Mouse (Mus musculus): ENCODE data around the gene Oser1. TPM values are rescaled to one million over a fixed set of nuclear protein-coding genes. Genes with fewer than 3 reads are reported as not detected.
"Not testable (repeated sequence)": the region's sequence is repeated elsewhere in the genome, so short reads cannot be mapped to it uniquely, and the experiment has no call there.

The Oser1 gene
- polyA plus RNA-seq, 1 experiment from 2014 or later: 89.2 TPM

DNA sequence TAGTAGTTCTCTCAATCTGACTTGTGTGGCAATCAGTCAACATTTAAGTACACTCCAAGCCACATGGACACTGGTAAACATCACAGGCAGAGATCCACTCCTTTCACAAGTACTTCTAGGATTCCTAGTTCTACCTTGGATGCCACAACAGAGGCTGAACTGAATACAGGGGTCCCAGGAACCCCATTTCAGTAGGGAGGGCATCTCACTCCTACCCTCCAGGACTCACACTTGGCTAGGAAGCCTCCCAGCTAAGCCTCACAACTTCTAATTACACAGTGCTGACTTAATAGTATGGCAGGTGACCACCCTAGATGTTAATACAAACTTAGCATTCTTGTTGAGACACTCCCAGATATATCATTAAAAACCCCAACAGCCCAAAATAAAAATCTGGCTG, 6.7 kb downstream of the Oser1 start:
- Histone ChIP-seq H3K9me3 (ENCODE audit: control insufficient read depth, low read length) (no peaks in the 10 kb centered on the region), H3K36me3 (ENCODE audit: control insufficient read depth, insufficient read depth, low read length) (peaks cover 3% of the 10 kb centered on the region; the same call in 1 of the 2 replicates), H3K4me2 (peak overlapping the region; percentile 79), H3K27me3 (ENCODE audit: control insufficient read depth, insufficient read depth, low read length) (no peaks in the 10 kb centered on the region), H3K27ac (ENCODE audit: low read depth, low read length) (no peak overlapping the region), H3K4me1 (ENCODE audit: control insufficient read depth, insufficient read depth, low read length) (peaks cover 15% of the 10 kb centered on the region), H3K4me3 (ENCODE audit: low read depth, low read length) (peak overlapping the region; percentile 94), H3K9ac (ENCODE audit: low read length) (no peak overlapping the region; the same call in 1 of the 2 replicates)
- DNase-seq (ENCODE audit: low spot score, missing footprints) (peak; percentile 75), ATAC-seq (ENCODE audit: low FRiP score) (no peak)

- H3K9me3 ChIP-seq (ENCODE audit: control insufficient read depth, low read length): no peaks in the 10 kb centered on the region
- WGBS: 90% methylated on average over 6 of the region's 6 CpGs
- no peak overlapping the region for H3K4me3 ChIP-seq (ENCODE audit: low read depth, low read length)
- peaks cover 15% of the 10 kb centered on the region for H3K4me1 ChIP-seq (ENCODE audit: control insufficient read depth, insufficient read depth, low read length)
- H3K4me2 ChIP-seq: no peak overlapping the region
- H3K27ac ChIP-seq (ENCODE audit: low read depth, low read length): no peak overlapping the region
- ATAC-seq (ENCODE audit: low FRiP score) (no peak), DNase-seq (ENCODE audit: low spot score, missing footprints) (no peak)
- H3K27me3 ChIP-seq (ENCODE audit: control insufficient read depth, insufficient read depth, low read length): no peaks in the 10 kb centered on the region
- peaks cover 3% of the 10 kb centered on the region; the same call in 1 of the 2 replicates for H3K36me3 ChIP-seq (ENCODE audit: control insufficient read depth, insufficient read depth, low read length)
- no peak overlapping the region for H3K9ac ChIP-seq (ENCODE audit: low read length)
Observed at GRCm38 (mm10) chr2:163417026-163417425, 7.5 kb downstream of the Oser1 start.

DNA sequence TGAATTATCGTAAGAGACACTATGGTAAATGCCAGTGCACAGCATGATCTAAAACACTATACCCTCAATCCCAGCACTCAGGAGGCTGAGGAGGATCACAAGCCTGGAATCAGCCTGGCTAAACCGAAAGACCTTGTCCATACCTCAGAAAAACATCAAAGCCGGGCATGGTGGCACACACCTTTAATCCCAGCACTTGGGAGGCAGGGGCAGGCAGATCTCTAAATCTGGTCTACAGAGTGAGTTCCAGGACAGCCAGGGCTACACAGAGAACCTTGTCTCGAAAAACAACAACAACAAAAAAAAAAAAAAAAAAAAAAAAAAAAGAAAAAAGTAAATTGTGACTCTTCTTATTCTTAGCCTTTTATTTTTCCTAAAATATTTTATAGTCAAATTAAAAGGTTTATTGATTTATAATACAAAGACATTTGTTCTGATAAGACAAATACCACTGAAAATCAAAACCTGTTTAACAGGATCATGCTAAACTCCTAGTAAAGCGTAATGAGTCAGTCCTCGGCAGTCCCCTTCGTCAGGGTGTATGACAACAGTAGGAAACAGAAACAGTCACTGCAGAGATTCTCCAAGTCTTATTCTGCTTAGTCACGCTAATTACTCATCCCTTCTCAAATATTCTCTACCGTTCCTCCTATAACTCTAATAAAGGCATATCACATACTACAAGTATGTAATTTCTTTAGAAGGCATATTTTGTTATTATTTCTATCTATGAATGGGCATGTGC, 11.5 kb downstream of the Oser1 start:
- no peak overlapping the region for H3K4me3 ChIP-seq (ENCODE audit: low read depth, low read length)
- 92% methylated on average over 9 of the region's 9 CpGs for WGBS
- no peak overlapping the region for H3K9ac ChIP-seq (ENCODE audit: low read length)
- peaks cover 5% of the 10 kb centered on the region for H3K4me1 ChIP-seq (ENCODE audit: control insufficient read depth, insufficient read depth, low read length)
- DNase-seq (ENCODE audit: low spot score, missing footprints): no peak
- H3K27ac ChIP-seq (ENCODE audit: low read depth, low read length): no peak overlapping the region
- ATAC-seq (ENCODE audit: low FRiP score): no peak
- no peak overlapping the region for H3K4me2 ChIP-seq
- H3K27me3 ChIP-seq (ENCODE audit: control insufficient read depth, insufficient read depth, low read length): no peaks in the 10 kb centered on the region
- H3K9me3 ChIP-seq (ENCODE audit: control insufficient read depth, low read length): no peaks in the 10 kb centered on the region
- H3K36me3 ChIP-seq (ENCODE audit: control insufficient read depth, insufficient read depth, low read length): peaks cover 7% of the 10 kb centered on the region

GRCm38 (mm10) chr2:163412419-163412818, 12.1 kb downstream of the Oser1 start:
- Histone ChIP-seq H3K9me3 (ENCODE audit: control insufficient read depth, low read length) (no peaks in the 10 kb centered on the region), H3K9ac (ENCODE audit: low read length) (no peak overlapping the region), H3K4me1 (ENCODE audit: control insufficient read depth, insufficient read depth, low read length) (no peaks in the 10 kb centered on the region; the same call in 1 of the 2 replicates), H3K4me2 (no peak overlapping the region), H3K27ac (ENCODE audit: low read depth, low read length) (no peak overlapping the region), H3K27me3 (ENCODE audit: control insufficient read depth, insufficient read depth, low read length) (no peaks in the 10 kb centered on the region), H3K36me3 (ENCODE audit: control insufficient read depth, insufficient read depth, low read length) (peaks cover 7% of the 10 kb centered on the region), H3K4me3 (ENCODE audit: low read depth, low read length) (no peak overlapping the region)
- 99% methylated on average over 4 of the region's 4 CpGs for WGBS
- ATAC-seq (ENCODE audit: low FRiP score) (no peak), DNase-seq (ENCODE audit: low spot score, missing footprints) (no peak)

DNA sequence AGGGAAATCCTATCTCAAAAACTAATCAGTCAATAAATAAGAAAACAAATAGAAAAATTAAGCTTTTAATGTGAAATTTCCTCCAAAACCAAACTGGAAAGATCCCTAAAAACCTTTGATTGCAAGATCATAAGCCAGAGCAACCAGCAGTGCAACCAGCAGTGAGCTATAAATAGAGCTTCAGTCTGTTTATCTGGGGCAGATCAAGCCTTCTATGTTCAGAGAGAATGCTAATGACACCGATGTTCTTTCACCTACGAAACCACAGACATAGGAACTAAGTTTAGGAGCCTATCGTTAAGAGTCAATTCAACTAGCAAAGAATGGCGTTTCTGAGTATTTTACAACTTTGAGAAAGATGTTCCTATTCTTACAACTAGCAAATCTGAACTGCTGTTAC, 12.7 kb downstream of the Oser1 start:
- Histone ChIP-seq H3K36me3 (ENCODE audit: control insufficient read depth, insufficient read depth, low read length) (peaks cover 11% of the 10 kb centered on the region), H3K4me2 (no peak overlapping the region)
- WGBS: 95% methylated on average over 4 of the region's 4 CpGs

GRCm38 (mm10) chr2:163411344-163411743, 13.2 kb downstream of the Oser1 start:
- WGBS: 99% methylated on average over 3 of the region's 3 CpGs
- H3K4me2 ChIP-seq; ATAC-seq (ENCODE audit: low FRiP score); H3K4me3 ChIP-seq (ENCODE audit: low read depth, low read length); H3K9ac ChIP-seq (ENCODE audit: low read length); DNase-seq (ENCODE audit: low spot score, missing footprints); H3K4me1 ChIP-seq (ENCODE audit: control insufficient read depth, insufficient read depth, low read length); H3K9me3 ChIP-seq (ENCODE audit: control insufficient read depth, low read length); H3K27ac ChIP-seq (ENCODE audit: low read depth, low read length); H3K27me3 ChIP-seq (ENCODE audit: control insufficient read depth, insufficient read depth, low read length): not testable (repeated sequence)
- H3K36me3 ChIP-seq (ENCODE audit: control insufficient read depth, insufficient read depth, low read length): peaks cover 11% of the 10 kb centered on the region

More for the DNA sequence above, 12.7 kb downstream of the Oser1 start:
- no peak for ATAC-seq (ENCODE audit: low FRiP score)
- no peak overlapping the region for H3K27ac ChIP-seq (ENCODE audit: low read depth, low read length)
- no peak overlapping the region for H3K4me3 ChIP-seq (ENCODE audit: low read depth, low read length)
- DNase-seq (ENCODE audit: low spot score, missing footprints): no peak
- H3K4me1 ChIP-seq (ENCODE audit: control insufficient read depth, insufficient read depth, low read length): no peaks in the 10 kb centered on the region
- H3K9me3 ChIP-seq (ENCODE audit: control insufficient read depth, low read length): no peaks in the 10 kb centered on the region
- no peaks in the 10 kb centered on the region for H3K27me3 ChIP-seq (ENCODE audit: control insufficient read depth, insufficient read depth, low read length)
- H3K9ac ChIP-seq (ENCODE audit: low read length): no peak overlapping the region

DNA sequence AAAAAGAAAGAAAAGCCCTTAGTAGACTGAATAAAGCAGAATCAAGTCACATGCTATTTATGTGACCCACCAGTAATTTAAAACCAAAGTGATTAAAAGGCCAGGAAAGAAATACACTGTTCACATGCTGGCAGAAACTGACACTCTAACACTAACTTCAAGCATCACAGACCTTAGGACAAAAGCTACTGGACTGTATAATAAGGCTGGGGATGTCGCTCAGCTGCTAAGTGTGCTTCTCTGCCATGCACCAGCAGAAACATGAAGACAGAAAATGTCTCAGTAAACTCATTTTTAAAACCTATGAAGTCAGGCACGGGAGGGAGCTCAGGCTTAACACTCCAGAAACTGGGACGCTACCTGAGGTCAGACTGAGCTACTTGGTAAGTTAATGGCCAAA, 14.3 kb downstream of the Oser1 start:
- Histone ChIP-seq H3K36me3 (ENCODE audit: control insufficient read depth, insufficient read depth, low read length) (peaks cover 11% of the 10 kb centered on the region), H3K9me3 (ENCODE audit: control insufficient read depth, low read length) (no peaks in the 10 kb centered on the region), H3K4me1 (ENCODE audit: control insufficient read depth, insufficient read depth, low read length) (no peaks in the 10 kb centered on the region), H3K27me3 (ENCODE audit: control insufficient read depth, insufficient read depth, low read length) (no peaks in the 10 kb centered on the region), H3K27ac (ENCODE audit: low read depth, low read length) (no peak overlapping the region), H3K4me3 (ENCODE audit: low read depth, low read length) (no peak overlapping the region), H3K9ac (ENCODE audit: low read length) (no peak overlapping the region), H3K4me2 (no peak overlapping the region)
- DNase-seq (ENCODE audit: low spot score, missing footprints) (no peak), ATAC-seq (ENCODE audit: low FRiP score) (no peak)
- WGBS: 90% methylated on average over 3 of the region's 3 CpGs

DNA sequence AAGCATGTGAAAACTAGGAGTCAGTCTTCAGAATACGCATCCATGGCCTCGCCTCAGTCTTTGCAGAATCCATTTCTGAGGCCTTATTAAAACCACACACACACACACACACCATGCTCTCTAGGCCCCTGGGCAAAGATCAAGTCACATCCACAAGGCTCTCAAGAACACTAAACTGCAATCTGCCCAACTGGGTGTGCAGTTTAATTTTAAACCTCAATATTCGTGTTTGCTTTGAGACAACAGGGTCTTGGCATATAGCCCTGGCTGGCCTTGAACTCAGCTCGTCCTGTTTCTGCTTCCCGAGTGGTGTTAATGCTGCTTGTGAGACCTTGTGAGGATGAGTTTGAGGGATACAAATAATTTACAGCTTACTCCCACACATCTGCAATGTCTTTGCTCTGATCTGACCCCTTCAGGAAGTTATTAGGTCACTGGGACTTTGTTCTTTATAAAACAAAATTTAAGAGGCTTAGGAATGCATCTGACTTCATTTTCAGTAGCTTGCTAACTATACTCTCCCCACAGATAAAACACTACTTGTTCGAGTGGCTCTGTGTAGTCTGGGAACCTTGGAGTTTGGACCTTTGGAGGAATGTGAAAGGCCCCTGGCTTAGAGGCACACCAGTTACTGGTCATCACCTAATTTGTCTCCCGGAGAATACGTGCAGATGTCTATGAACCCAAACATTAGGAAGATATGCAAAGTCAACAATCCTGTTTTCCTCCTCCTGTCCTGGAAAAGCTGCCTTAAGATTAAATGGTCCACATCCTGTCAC, 20.3 kb downstream of the Oser1 start:
- Histone ChIP-seq H3K9ac (ENCODE audit: low read length) (no peak overlapping the region), H3K4me1 (ENCODE audit: control insufficient read depth, insufficient read depth, low read length) (no peaks in the 10 kb centered on the region), H3K4me3 (ENCODE audit: low read depth, low read length) (no peak overlapping the region), H3K36me3 (ENCODE audit: control insufficient read depth, insufficient read depth, low read length) (peaks cover 6% of the 10 kb centered on the region), H3K4me2 (no peak overlapping the region), H3K27me3 (ENCODE audit: control insufficient read depth, insufficient read depth, low read length) (no peaks in the 10 kb centered on the region), H3K27ac (ENCODE audit: low read depth, low read length) (no peak overlapping the region), H3K9me3 (ENCODE audit: control insufficient read depth, low read length) (no peaks in the 10 kb centered on the region)
- WGBS: 88% methylated on average over 8 of the region's 8 CpGs
- no peak for ATAC-seq (ENCODE audit: low FRiP score)
- DNase-seq (ENCODE audit: low spot score, missing footprints): no peak

GRCm38 (mm10) chr2:163401221-163401620, 23.3 kb downstream of the Oser1 start:
- no peak overlapping the region for H3K27ac ChIP-seq (ENCODE audit: low read depth, low read length)
- peaks cover 7% of the 10 kb centered on the region for H3K4me1 ChIP-seq (ENCODE audit: control insufficient read depth, insufficient read depth, low read length)
- H3K4me2 ChIP-seq: no peak overlapping the region
- WGBS: 11% methylated on average over 8 of the region's 8 CpGs
- H3K4me3 ChIP-seq (ENCODE audit: low read depth, low read length): no peak overlapping the region
- no peak for ATAC-seq (ENCODE audit: low FRiP score)
- DNase-seq (ENCODE audit: low spot score, missing footprints): peak; percentile 98
- no peaks in the 10 kb centered on the region for H3K27me3 ChIP-seq (ENCODE audit: control insufficient read depth, insufficient read depth, low read length)
- no peaks in the 10 kb centered on the region for H3K9me3 ChIP-seq (ENCODE audit: control insufficient read depth, low read length)
- H3K36me3 ChIP-seq (ENCODE audit: control insufficient read depth, insufficient read depth, low read length): no peaks in the 10 kb centered on the region
- no peak overlapping the region for H3K9ac ChIP-seq (ENCODE audit: low read length)
